Mouse (Mus musculus): Measurements from ENCODE around the gene Kcnmb4. TPM values are rescaled to one million over a fixed set of nuclear protein-coding genes. Genes with fewer than 3 reads are reported as not detected.

Kcnmb4 gene
- polyA plus RNA-seq, 2 experiments from 2014 or later: 1.5 to 2.2 TPM

- ATAC-seq: no peak
Measured at GRCm38 (mm10) chr10:116397973-116398372, 75.7 kb downstream of the Kcnmb4 start.

- peak; percentile 49 for ATAC-seq
Measured at GRCm38 (mm10) chr10:116397573-116397972, 76.1 kb downstream of the Kcnmb4 start.

GRCm38 (mm10) chr10:116396966-116397365, 76.7 kb downstream of the Kcnmb4 start:
- no peak for ATAC-seq

DNA sequence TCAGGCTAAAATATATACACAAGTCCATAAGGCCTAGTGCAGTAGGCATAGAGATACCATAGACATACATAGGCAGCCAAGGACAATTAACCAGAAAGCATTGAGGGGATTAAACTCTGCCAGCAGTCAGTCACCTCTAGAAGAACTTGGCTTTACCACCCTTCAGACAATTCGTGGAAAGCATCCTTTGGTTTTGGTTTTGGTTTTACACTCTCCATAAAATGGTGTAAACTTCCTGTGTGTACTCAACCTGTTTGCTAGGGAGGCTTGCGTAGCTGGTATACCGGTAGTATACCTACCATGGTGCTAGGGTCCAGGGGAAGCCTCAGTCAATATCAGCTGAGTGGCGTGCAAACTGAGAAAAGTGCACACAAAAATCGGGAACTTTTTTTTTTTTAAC, 77.4 kb downstream of the Kcnmb4 start:
- ATAC-seq: peak; percentile 49

DNA sequence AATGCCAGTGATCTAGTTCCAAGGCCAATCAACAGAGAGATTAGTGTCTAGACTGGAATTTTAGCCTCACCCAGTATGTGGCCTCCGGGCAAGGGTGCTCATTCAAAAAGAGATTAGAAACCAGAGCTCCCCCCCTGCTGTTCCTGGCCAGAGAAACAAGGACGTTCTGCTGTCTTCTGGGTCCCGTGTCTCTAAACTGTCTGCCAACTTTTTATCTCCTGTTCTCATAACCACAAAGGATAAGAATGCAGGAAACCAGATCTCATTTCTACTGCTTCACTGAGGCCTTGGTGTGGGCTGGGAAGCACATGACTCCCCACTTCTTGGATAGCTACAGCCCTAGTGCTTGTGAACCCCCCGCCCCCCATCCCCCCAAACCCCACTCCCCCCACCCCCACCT, 79.1 kb downstream of the Kcnmb4 start:
- ATAC-seq: no peak

DNA sequence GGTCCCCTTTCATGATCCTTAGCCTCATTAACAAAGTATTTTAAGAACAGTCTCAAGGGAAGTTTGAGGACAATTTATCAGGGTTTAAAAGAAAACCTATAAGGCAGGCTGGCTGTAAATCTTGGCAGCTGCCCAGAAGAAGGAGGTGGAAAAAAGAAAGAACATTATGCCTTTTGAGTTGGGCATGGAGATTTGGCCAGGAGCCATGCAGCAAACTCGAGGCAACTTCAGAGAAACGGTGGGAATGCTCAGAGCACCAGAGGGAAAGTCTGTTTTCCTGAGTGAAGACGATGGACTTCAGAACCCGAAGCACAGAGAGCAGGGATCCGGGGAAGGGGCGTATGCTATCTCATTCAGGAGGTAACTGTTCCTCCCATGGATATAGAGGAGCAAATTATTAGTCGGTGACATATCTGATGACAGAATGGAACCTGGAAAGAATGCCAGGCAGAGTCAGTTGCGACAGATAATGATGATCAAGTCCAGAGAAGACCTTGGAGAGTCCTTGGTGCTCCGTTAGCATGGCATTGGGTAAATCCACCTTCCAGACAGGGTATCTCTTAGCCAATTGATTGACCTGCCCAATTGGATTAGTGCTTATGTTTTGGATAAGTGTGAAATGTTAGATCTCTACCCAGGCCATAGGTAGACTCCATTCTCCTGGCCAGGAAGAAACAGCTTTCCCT, 79.7 kb downstream of the Kcnmb4 start:
- ATAC-seq: no peak

DNA sequence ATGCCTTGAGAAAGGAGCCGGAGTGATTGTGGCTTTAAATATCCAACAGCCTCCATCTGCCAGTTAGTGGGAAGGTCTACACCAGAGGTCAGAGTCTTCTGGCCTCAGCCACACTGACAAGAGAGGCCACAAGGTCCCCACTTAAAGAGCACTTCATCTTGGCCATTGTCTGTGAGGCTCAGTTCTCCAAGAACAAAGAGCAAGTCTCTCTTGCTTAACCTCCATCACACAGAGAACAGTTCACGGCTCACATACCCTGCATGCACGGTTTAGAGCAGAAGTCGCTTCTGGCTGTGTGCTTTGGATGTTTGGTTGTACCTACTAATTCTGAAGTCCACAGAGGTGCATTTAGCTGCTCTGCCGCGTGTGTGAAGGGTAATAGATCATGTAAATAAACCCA, 84.8 kb downstream of the Kcnmb4 start:
- no peak for ATAC-seq

- ATAC-seq: no peak
Measured at GRCm38 (mm10) chr10:116386391-116386885, 87.2 kb downstream of the Kcnmb4 start.

DNA sequence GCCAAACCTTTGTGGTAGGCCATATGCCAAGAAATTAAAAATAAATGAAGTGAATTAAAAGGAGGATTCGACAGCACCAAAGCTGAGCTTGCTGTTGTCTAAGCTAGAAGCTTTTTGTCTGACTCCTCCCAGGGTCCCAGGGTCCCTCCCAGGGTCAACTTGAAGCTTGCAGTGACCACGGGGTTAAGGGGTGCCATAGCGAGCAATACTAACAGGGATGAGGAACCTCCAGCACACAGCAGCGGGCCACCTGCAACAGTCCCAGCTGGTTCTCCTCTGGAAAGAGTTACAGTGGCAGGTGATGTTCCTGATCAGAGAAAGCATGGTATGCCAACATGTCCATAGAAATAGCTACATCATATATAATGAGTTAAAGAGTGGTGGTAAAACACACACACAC, 89.3 kb downstream of the Kcnmb4 start:
- ATAC-seq: no peak

- ATAC-seq: no peak
Measured at GRCm38 (mm10) chr10:116382826-116383685, 90.6 kb downstream of the Kcnmb4 start.

DNA sequence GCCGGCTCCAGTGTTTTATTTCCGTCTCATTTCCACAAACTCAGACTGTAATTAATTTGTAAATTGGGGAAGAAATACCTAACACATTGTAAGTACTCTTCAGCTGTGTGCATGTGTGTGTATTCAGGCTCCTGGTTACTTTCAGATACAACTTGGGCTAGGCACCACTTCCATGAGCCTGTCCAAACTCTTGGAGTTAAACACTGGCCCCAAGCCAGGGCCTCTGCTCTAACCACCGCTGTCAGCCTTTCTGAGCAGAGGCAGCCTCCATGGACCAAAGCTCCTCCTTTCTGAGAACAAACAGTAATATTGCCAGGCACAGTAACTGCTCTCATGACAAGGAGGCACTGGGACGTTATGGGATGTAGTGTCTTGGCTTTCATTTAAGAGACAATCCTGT, 96.8 kb downstream of the Kcnmb4 start:
- ATAC-seq: no peak

- ATAC-seq: no peak
Measured at GRCm38 (mm10) chr10:116374111-116374510, 99.6 kb downstream of the Kcnmb4 start.

- ATAC-seq: no peak
Measured at GRCm38 (mm10) chr10:116370991-116371725, 102.5 kb downstream of the Kcnmb4 start.

Other genes starting within 250 kb of the Kcnmb4 start
- gene Ptprb, start 198.4 kb downstream of the Kcnmb4 start, polyA plus RNA-seq (2017; shearing (Covaris generic)): not detected
- 100 to 1,000 TPM in 1 of 2 experiments, 10 to 100 TPM in 1; 98.0 to 104 TPM for gene Cnot2, start 107.6 kb upstream of the Kcnmb4 start, polyA plus RNA-seq (2017; shearing (Covaris generic))

All from CD4-positive, CD25-positive, alpha-beta regulatory T cell, adult 4 months (primary cell).